Mouse (Mus musculus) stomach, postnatal 0 days (tissue): ENCODE results near the gene Aagab. TPM values are rescaled to one million over a fixed set of nuclear protein-coding genes. Genes with fewer than 3 reads are reported as not detected.

Source experiments
- ATAC-seq: fragments of 200-750 bp; cut with Nextera tagmentation; 2 replicates; pipeline ENCODE4 v1.8.0; 2017; ENCODE audit not compliant: low FRiP score, low TSS enrichment
- DNase-seq: peaks from one replicate; pipeline ENCODE4 v3.0.0-alpha.2; 2016; ENCODE audit warnings: low spot score
- H3K27ac ChIP-seq: fragments of 300-500 bp; sonication (generic); replicated peaks from 2 replicates; pipeline ENCODE4 v1.5.1; 2014; ENCODE audit warnings: mild to moderate bottlenecking, control low read depth
- H3K27me3 ChIP-seq: fragments of 300-500 bp; sonication (generic); 2 replicates; pipeline ENCODE4 v1.6.1; 2014; ENCODE audit warnings: low read length; ENCODE audit not compliant: control insufficient read depth, insufficient read depth
- H3K36me3 ChIP-seq: fragments of 300-500 bp; sonication (generic); 2 replicates; pipeline ENCODE4 v1.6.1; 2014; ENCODE audit warnings: low read length, mixed read lengths; ENCODE audit not compliant: control insufficient read depth, insufficient read depth
- H3K4me1 ChIP-seq: fragments of 300-500 bp; sonication (generic); replicated peaks from 2 replicates; pipeline ENCODE4 v1.6.1; 2014; ENCODE audit warnings: antibody characterized with exemption; ENCODE audit not compliant: control insufficient read depth, insufficient read depth
- H3K4me2 ChIP-seq: fragments of 300-500 bp; sonication (generic); replicated peaks from 2 replicates; pipeline ENCODE4 v1.6.1; 2014; ENCODE audit warnings: low read depth, mild to moderate bottlenecking, control low read depth, moderate library complexity
- H3K4me3 ChIP-seq: fragments of 300-500 bp; sonication (generic); 2 replicates; pipeline ENCODE4 v1.5.1; 2014; ENCODE audit warnings: low read depth, low read length, control low read depth
- H3K9ac ChIP-seq: fragments of 300-500 bp; sonication (generic); 2 replicates; pipeline ENCODE4 v1.6.1; 2014; ENCODE audit warnings: mild to moderate bottlenecking, low read length, control low read depth, mixed read lengths
- H3K9me3 ChIP-seq: fragments of 300-500 bp; sonication (generic); 2 replicates; pipeline ENCODE4 v1.6.1; 2016; ENCODE audit warnings: low read length; ENCODE audit not compliant: control insufficient read depth
- CTCF ChIP-seq: IDR thresholded peaks from 2 replicates; pipeline ENCODE4 v1.5.1; 2016; ENCODE audit warnings: antibody characterized with exemption, low read depth, mild to moderate bottlenecking, moderate library complexity
- EP300 ChIP-seq: optimal IDR thresholded peaks from 2 replicates; pipeline ENCODE3; 2016; ENCODE audit warnings: antibody characterized with exemption
- WGBS: fragments of 180-500 bp; shearing (Covaris S2); extraction: QIAGEN DNeasy Blood & Tissue Kit; methylation state at CpG from one replicate; pipeline ENCODE4 v1.1.7; 2014; 5-methylcytosine and 5-hydroxymethylcytosine counted together
- polyA plus RNA-seq: library from polyadenylated mRNA; unstranded; fragments of >200 nt; fragmentation: Nextera tagmentation; extraction: Ambion mirVana; gene quantifications from 2 replicates; pipeline ENCODE4 v1.2.1, GENCODE M21; 2015

The Aagab gene
- polyA plus RNA-seq, 1 experiment from 2014 or later: 26.8 TPM

DNA sequence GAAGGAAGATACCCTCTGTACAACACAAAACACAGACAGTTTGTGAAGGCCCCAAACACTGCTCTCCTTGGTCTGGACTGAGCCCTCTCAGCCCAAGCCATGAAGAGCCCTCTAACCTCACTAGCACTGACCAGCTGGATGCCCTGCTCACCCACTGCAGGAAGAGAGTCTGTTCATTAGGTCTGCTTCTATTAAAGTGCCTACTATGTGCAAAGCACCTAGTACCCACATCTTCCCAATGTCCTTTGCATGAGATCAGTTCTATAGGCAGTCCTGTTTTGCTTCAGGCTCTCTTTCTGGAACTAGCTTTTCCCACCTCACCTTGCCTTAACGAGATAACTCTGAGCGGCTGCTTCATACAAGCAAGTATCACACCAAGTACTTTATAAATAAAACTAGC is 80.5 kb downstream of the Aagab start:
- Histone ChIP-seq H3K36me3 (no peaks in the 10 kb centered on the region), H3K4me3 (no peak overlapping the region), H3K27ac (no peak overlapping the region), H3K9me3 (no peaks in the 10 kb centered on the region), H3K9ac (no peak overlapping the region), H3K27me3 (no peaks in the 10 kb centered on the region), H3K4me2 (no peak overlapping the region), H3K4me1 (peaks cover 6% of the 10 kb centered on the region; the same call in 1 of the 2 replicates)
- DNase-seq (no peak), ATAC-seq (no peak)
- TF ChIP-seq EP300: no peak
- TF ChIP-seq CTCF: no peak
- 84% methylated on average over 2 of the region's 2 CpGs for WGBS

- H3K9me3 ChIP-seq: no peaks in the 10 kb centered on the region
- no peak overlapping the region for H3K9ac ChIP-seq
- no peak for DNase-seq
- H3K36me3 ChIP-seq: no peaks in the 10 kb centered on the region
- WGBS: 88% methylated on average over 6 of the region's 6 CpGs
- no peak overlapping the region for H3K4me3 ChIP-seq
- no peak overlapping the region for H3K4me2 ChIP-seq
- ATAC-seq: no peak
- H3K27me3 ChIP-seq: no peaks in the 10 kb centered on the region
- H3K27ac ChIP-seq: no peak overlapping the region
- TF ChIP-seq CTCF: no peak
- H3K4me1 ChIP-seq: 0 out of 2 replicates have a peak, but pooled peaks cover 3% of the 10 kb centered on the region
Observed at GRCm38 (mm10) chr9:63684277-63684676, 81.8 kb downstream of the Aagab start.

- no peak overlapping the region for H3K9ac ChIP-seq
- H3K4me3 ChIP-seq: no peak overlapping the region
- DNase-seq: no peak
- H3K27ac ChIP-seq: no peak overlapping the region
- ATAC-seq: no peak
- WGBS: 88% methylated on average over 5 of the region's 5 CpGs
- no peaks in the 10 kb centered on the region for H3K27me3 ChIP-seq
- no peaks in the 10 kb centered on the region for H3K9me3 ChIP-seq
- no peaks in the 10 kb centered on the region for H3K36me3 ChIP-seq
- H3K4me1 ChIP-seq: 0 out of 2 replicates have a peak, but pooled peaks cover 3% of the 10 kb centered on the region
- no peak for TF ChIP-seq CTCF
- no peak overlapping the region for H3K4me2 ChIP-seq
Observed at GRCm38 (mm10) chr9:63685352-63685751, 82.9 kb downstream of the Aagab start.

GRCm38 (mm10) chr9:63687413-63688015 is 85.1 kb downstream of the Aagab start:
- Histone ChIP-seq H3K27me3 (no peaks in the 10 kb centered on the region), H3K36me3 (no peaks in the 10 kb centered on the region), H3K4me1 (no peaks in the 10 kb centered on the region), H3K4me3 (no peak overlapping the region), H3K9ac (no peak overlapping the region), H3K27ac (peak overlapping the region; percentile 65), H3K9me3 (no peaks in the 10 kb centered on the region), H3K4me2 (no peak overlapping the region)
- ATAC-seq: peak; percentile 24; the same call in 1 of the 2 replicates
- WGBS: 58% methylated on average over 7 of the region's 7 CpGs
- TF ChIP-seq EP300 (no peak), CTCF (peak; percentile 11; the same call in 1 of the 2 replicates)
- no peak for DNase-seq

DNA sequence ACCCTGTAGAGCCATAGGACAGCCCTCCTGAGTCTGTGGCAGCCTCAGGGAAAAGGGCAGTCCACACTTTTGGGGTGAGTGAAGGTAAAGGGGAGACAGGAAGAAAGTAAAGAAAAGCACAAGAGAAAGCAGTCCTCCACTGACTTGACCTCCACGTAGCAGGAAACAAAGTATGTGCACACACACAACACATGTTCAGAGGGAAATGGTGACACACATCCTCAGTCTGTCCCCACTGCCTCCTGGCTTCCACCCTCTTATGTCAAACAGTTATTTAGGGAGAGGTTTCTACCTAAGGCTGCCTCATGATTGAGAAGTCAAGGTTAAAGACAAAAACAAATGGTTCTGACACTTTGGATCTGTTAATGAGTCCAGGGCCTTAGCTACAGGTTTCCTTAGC is 88.1 kb downstream of the Aagab start:
- no peak overlapping the region for H3K27ac ChIP-seq
- no peaks in the 10 kb centered on the region for H3K27me3 ChIP-seq
- H3K9ac ChIP-seq: no peak overlapping the region
- ATAC-seq: no peak
- no peak for TF ChIP-seq EP300
- no peak for TF ChIP-seq CTCF
- DNase-seq: no peak
- no peak overlapping the region for H3K4me2 ChIP-seq
- no peak overlapping the region for H3K4me3 ChIP-seq
- 87% methylated on average over 1 of the region's 1 CpGs for WGBS
- H3K4me1 ChIP-seq: no peaks in the 10 kb centered on the region
- H3K9me3 ChIP-seq: no peaks in the 10 kb centered on the region
- H3K36me3 ChIP-seq: no peaks in the 10 kb centered on the region

DNA sequence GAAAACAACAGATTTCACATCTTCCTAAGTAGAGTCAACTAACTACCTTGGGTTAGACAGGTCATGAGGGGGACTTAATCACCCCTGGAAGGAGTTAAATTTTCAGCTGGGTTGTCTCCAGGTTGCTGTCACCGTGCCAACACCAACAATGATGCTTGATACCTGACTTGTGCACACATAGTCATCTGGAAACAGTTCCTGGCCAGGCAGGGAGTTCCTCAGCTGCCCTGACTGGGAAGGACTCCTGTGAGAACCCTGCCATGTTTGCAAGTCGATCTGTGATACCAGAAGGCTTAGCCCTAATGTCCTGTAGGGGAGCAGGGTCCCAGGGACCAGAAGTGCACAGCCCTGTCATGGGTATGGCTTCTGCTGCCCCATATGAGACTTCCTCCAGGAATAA is 89.5 kb downstream of the Aagab start:
- no peak overlapping the region; the same call in 1 of the 2 replicates for H3K27ac ChIP-seq
- H3K4me2 ChIP-seq: no peak overlapping the region
- ATAC-seq (peak; percentile 71), DNase-seq (peak; percentile 79)
- H3K27me3 ChIP-seq: no peaks in the 10 kb centered on the region
- no peaks in the 10 kb centered on the region for H3K9me3 ChIP-seq
- no peaks in the 10 kb centered on the region for H3K4me1 ChIP-seq
- WGBS: 53% methylated on average over 2 of the region's 2 CpGs
- TF ChIP-seq EP300 (no peak), CTCF (no peak)
- H3K9ac ChIP-seq: no peak overlapping the region
- no peaks in the 10 kb centered on the region for H3K36me3 ChIP-seq
- no peak overlapping the region for H3K4me3 ChIP-seq

Other genes with a start within 250 kb of the Aagab start
- 14.9 and 15.1 TPM in 2 replicates for gene Map2k5, start 224.8 kb upstream of the Aagab start, polyA plus RNA-seq
- gene 2300009A05Rik, start 203.4 kb upstream of the Aagab start, polyA plus RNA-seq: 55.2 and 60.1 TPM in 2 replicates
- gene Iqch, start 167 bp upstream of the Aagab start, polyA plus RNA-seq: 0.06 TPM in 1 of 2 replicates, not detected in the other
- gene Smad3, start 155.3 kb downstream of the Aagab start, polyA plus RNA-seq: 5.3 and 6.4 TPM in 2 replicates